Mouse (Mus musculus) hindbrain, embryonic 16.5 days (tissue): ENCODE measurements at regions not wholly inside any gene's neighbourhood (a gene's known extent, or its start where the extent isn't known, plus 50 kb on each side); places are given as distances from the start of the nearest gene placed in this dataset.

Experiments
- ATAC-seq: fragments of 200-750 bp; cut with Nextera tagmentation; 2 replicates; pipeline ENCODE4 v1.8.0; 2017; ENCODE audit warnings: moderate TSS enrichment, moderate library complexity
- H3K27ac ChIP-seq: fragments of 300-500 bp; sonication (generic); 2 replicates; pipeline ENCODE4 v1.5.1; 2014; ENCODE audit warnings: low read depth, mild to moderate bottlenecking, control low read depth, low read length, moderate library complexity
- H3K27me3 ChIP-seq: fragments of 300-500 bp; sonication (generic); replicated peaks from 2 replicates; pipeline ENCODE4 v1.6.1; 2014; ENCODE audit warnings: low read length; ENCODE audit not compliant: control insufficient read depth, insufficient read depth
- H3K36me3 ChIP-seq: fragments of 300-500 bp; sonication (generic); 2 replicates; pipeline ENCODE4 v1.6.1; 2014; ENCODE audit warnings: mild to moderate bottlenecking, low read length, moderate library complexity, mixed read lengths; ENCODE audit not compliant: control insufficient read depth, insufficient read depth
- H3K4me1 ChIP-seq: fragments of 300-500 bp; sonication (generic); 2 replicates; pipeline ENCODE4 v1.6.1; 2014; ENCODE audit warnings: low read depth, low read length; ENCODE audit not compliant: control insufficient read depth, insufficient read depth
- H3K4me2 ChIP-seq: fragments of 300-500 bp; sonication (generic); 2 replicates; pipeline ENCODE4 v1.6.1; 2014; ENCODE audit warnings: mild to moderate bottlenecking, low read length, control low read depth, moderate library complexity
- H3K4me3 ChIP-seq: fragments of 300-500 bp; sonication (generic); 2 replicates; pipeline ENCODE4 v1.5.1; 2014; ENCODE audit warnings: mild to moderate bottlenecking, low read length, control low read depth, moderate library complexity
- H3K9ac ChIP-seq: fragments of 300-500 bp; sonication (generic); 2 replicates; pipeline ENCODE4 v1.6.1; 2014; ENCODE audit warnings: low read depth, mild to moderate bottlenecking, control low read depth, low read length, moderate library complexity
- H3K9me3 ChIP-seq: fragments of 300-500 bp; sonication (generic); 2 replicates; pipeline ENCODE4 v1.6.1; 2014; ENCODE audit warnings: mild to moderate bottlenecking, low read length, moderate library complexity; ENCODE audit not compliant: control insufficient read depth
- WGBS: fragments of 180-500 bp; shearing (Covaris S2); extraction: QIAGEN DNeasy Blood & Tissue Kit; methylation state at CpG from one replicate; pipeline ENCODE4 v1.1.7; 2014; 5-methylcytosine and 5-hydroxymethylcytosine counted together

GRCm38 (mm10) chr14:25407111-25407510 lies 51.9 kb upstream of the Zmiz1 start:
- no peak overlapping the region for H3K27ac ChIP-seq
- no peak for ATAC-seq
- 49% methylated on average over 7 of the region's 7 CpGs for WGBS
- H3K36me3 ChIP-seq, result no peaks in the 10 kb centered on the region
- no peak overlapping the region for H3K4me2 ChIP-seq
- no peak overlapping the region for H3K4me3 ChIP-seq
- H3K27me3 ChIP-seq, result no peaks in the 10 kb centered on the region
- no peaks in the 10 kb centered on the region for H3K9me3 ChIP-seq
- H3K9ac ChIP-seq, result no peak overlapping the region
- H3K4me1 ChIP-seq, result no peaks in the 10 kb centered on the region; the same call in 1 of the 2 replicates
